Mouse (Mus musculus): ENCODE measurements around the gene Gm10197. TPM values are rescaled to one million over a fixed set of nuclear protein-coding genes. Genes with fewer than 3 reads are reported as not detected.

Gene Gm10197
- polyA plus RNA-seq, 1 experiment from 2014 or later: not detected

GRCm38 (mm10) chr19:53325578-53326295 lies 45.8 kb downstream of the Gm10197 start:
- Histone ChIP-seq H3K9me3 (ENCODE audit: control insufficient read depth, low read depth, low read length) (no peaks in the 10 kb centered on the region), H3K27me3 (ENCODE audit: control insufficient read depth, insufficient read depth, low read length) (no peaks in the 10 kb centered on the region), H3K4me2 (replicated peaks; ENCODE audit: low read depth, low read length) (peak overlapping the region; percentile 56), H3K4me3 (ENCODE audit: low read depth, low read length) (peak overlapping the region; percentile 17), H3K4me1 (ENCODE audit: control insufficient read depth, insufficient read depth, low read length) (peaks cover 25% of the 10 kb centered on the region), H3K9ac (replicated peaks; ENCODE audit: low read depth, low read length) (no peak overlapping the region), H3K27ac (ENCODE audit: low read length) (no peak overlapping the region), H3K36me3 (ENCODE audit: control insufficient read depth, insufficient read depth, low read length) (no peaks in the 10 kb centered on the region)
- peak; percentile 54; the same call in 1 of the 2 replicates for ATAC-seq (ENCODE audit: insufficient number of reproducible peaks, insufficient read depth, low FRiP score, low read depth)
- WGBS: 15% methylated on average over 27 of the region's 27 CpGs

- H3K9ac ChIP-seq (replicated peaks; ENCODE audit: low read depth, low read length): no peak overlapping the region
- no peaks in the 10 kb centered on the region for H3K27me3 ChIP-seq (ENCODE audit: control insufficient read depth, insufficient read depth, low read length)
- 62% methylated on average over 6 of the region's 6 CpGs for WGBS
- H3K4me3 ChIP-seq (ENCODE audit: low read depth, low read length): no peak overlapping the region
- H3K4me2 ChIP-seq (replicated peaks; ENCODE audit: low read depth, low read length): peak overlapping the region; percentile 56; the same call in 1 of the 2 replicates
- H3K36me3 ChIP-seq (ENCODE audit: control insufficient read depth, insufficient read depth, low read length): no peaks in the 10 kb centered on the region
- no peak for ATAC-seq (ENCODE audit: insufficient number of reproducible peaks, insufficient read depth, low FRiP score, low read depth)
- peaks cover 22% of the 10 kb centered on the region for H3K4me1 ChIP-seq (ENCODE audit: control insufficient read depth, insufficient read depth, low read length)
- no peaks in the 10 kb centered on the region for H3K9me3 ChIP-seq (ENCODE audit: control insufficient read depth, low read depth, low read length)
- H3K27ac ChIP-seq (ENCODE audit: low read length): no peak overlapping the region
Observed at GRCm38 (mm10) chr19:53324866-53325265, 46.7 kb downstream of the Gm10197 start.

GRCm38 (mm10) chr19:53322438-53323048 lies 49.0 kb downstream of the Gm10197 start:
- ATAC-seq (ENCODE audit: insufficient number of reproducible peaks, insufficient read depth, low FRiP score, low read depth): no peak
- no peaks in the 10 kb centered on the region for H3K36me3 ChIP-seq (ENCODE audit: control insufficient read depth, insufficient read depth, low read length)
- WGBS: 91% methylated on average over 12 of the region's 12 CpGs

More at GRCm38 (mm10) chr19:53322438-53323048, 49.0 kb downstream of the Gm10197 start:
- Histone ChIP-seq H3K27me3 (ENCODE audit: control insufficient read depth, insufficient read depth, low read length) (no peaks in the 10 kb centered on the region), H3K9ac (replicated peaks; ENCODE audit: low read depth, low read length) (no peak overlapping the region), H3K4me1 (ENCODE audit: control insufficient read depth, insufficient read depth, low read length) (peaks cover 30% of the 10 kb centered on the region), H3K9me3 (ENCODE audit: control insufficient read depth, low read depth, low read length) (no peaks in the 10 kb centered on the region), H3K4me2 (replicated peaks; ENCODE audit: low read depth, low read length) (no peak overlapping the region), H3K4me3 (ENCODE audit: low read depth, low read length) (no peak overlapping the region), H3K27ac (ENCODE audit: low read length) (no peak overlapping the region)

Other genes starting within 250 kb of the Gm10197 start
- gene Add3, start 231.3 kb downstream of the Gm10197 start, polyA plus RNA-seq (2014; fragmentation: Nextera tagmentation; extraction: Ambion mirVana): 85.5 and 93.2 TPM in 2 replicates
- 29.3 and 30.3 TPM in 2 replicates for gene Mxi1, start 61.2 kb downstream of the Gm10197 start, polyA plus RNA-seq (2014; fragmentation: Nextera tagmentation; extraction: Ambion mirVana)
- gene Smndc1, start 18.8 kb upstream of the Gm10197 start, polyA plus RNA-seq (2014; fragmentation: Nextera tagmentation; extraction: Ambion mirVana): 42.4 and 43.5 TPM in 2 replicates
- 4.6 TPM in 2 replicates for gene Dusp5, start 157.3 kb upstream of the Gm10197 start, polyA plus RNA-seq (2014; fragmentation: Nextera tagmentation; extraction: Ambion mirVana)
- 335 and 346 TPM in 2 replicates for gene Nutf2-ps1, start 217.3 kb upstream of the Gm10197 start, polyA plus RNA-seq (2014; fragmentation: Nextera tagmentation; extraction: Ambion mirVana)
- gene Smc3, start 228.6 kb upstream of the Gm10197 start, polyA plus RNA-seq (2014; fragmentation: Nextera tagmentation; extraction: Ambion mirVana): 78.8 and 78.9 TPM in 2 replicates